Mouse (Mus musculus) thymus, postnatal 25 days (tissue): ENCODE measurements around the gene Mlc1.

ENCODE experiments used
- DNase-seq: peaks from one replicate; pipeline ENCODE4 v3.0.0; 2022

Gene Mlc1

GRCm38 (mm10) chr15:88978281-88979137, at the start of gene Mlc1:
Gene Mlc1, minus strand, starts transcription at chr15:88979007.
- no peak for DNase-seq

- DNase-seq, result no peak
Measured at GRCm38 (mm10) chr15:89020492-89020891, 41.7 kb upstream of the Mlc1 start.

- DNase-seq, result no peak
Measured at GRCm38 (mm10) chr15:89020085-89020484, 41.3 kb upstream of the Mlc1 start.

DNA sequence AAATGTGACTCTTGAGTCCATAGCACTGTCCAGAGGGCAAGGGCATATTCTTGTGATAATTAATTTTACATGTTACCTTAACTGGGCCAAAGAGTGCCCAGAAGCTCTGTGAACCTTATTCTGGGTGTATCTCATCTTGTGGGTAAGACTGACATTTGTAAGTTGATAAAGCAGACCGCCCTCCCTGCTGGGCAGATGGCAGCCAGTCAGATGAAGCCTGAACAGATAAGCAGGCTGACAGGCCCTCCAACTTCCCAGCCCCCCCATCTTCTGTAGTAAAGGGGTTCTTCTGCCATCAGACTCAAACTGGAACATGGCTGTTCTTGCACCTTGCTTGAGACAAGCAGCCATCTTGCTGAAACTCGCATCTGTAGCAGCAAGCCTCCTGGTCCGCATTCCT, 37.9 kb upstream of the Mlc1 start:
- DNase-seq, result no peak

DNA sequence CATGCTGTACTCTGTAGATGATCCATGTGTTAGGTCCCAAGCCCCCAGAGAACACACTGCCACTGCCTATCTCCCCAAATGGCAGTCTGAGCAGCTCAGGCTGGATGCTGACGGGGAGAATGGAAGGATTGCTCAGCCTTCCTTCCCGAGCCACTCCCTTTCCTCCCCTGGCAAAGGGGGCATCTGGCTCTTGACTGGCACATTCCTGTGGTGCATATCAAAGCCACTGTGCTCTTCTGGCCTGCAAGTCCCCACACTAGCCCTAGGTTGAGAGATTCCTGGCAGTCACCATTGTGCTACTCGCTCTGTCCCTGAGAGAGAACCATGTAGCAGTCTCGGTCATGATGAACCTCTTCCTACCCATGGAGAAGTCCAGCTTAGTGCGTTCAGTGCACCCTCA, 29.0 kb upstream of the Mlc1 start:
- no peak for DNase-seq

DNA sequence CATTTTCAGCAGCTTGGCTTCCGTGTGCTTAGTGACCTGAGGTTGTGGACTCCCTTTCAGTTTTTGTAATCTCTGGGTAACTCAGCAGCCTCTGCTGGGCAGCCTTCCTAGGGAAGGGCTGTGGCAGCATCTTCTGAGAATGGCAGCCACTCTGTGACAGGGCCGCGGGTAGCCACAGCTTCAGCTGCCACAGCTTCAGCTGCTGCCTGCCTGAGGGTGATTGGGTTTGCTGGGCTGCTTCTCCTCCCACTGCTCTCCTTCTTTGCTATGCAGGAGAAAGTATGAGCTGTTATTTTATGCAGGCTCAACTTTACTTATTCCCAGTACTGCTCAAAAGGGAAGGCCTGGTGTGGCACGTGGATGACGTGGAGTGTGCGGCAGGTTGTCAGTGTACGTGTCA, 28.2 kb upstream of the Mlc1 start:
- DNase-seq, result no peak

DNA sequence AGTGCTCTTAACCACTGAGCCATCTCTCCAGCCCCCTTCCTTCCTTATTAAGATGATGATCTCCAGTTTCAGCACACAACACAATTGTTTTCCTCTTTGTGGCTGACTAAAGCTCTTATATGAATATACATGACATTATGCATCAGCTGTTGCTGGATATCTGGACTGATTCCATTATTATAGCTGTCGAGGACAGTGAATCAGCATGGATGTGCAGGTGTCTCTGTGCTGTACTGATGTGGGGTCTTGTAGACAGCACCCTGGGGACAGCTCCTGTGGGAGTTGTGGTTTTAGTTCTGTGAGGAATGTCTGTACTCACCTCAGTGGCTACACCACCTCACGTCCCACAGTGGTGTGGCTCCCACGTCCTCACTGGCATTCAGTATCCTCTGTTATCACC, 22.4 kb upstream of the Mlc1 start:
- DNase-seq, result no peak

DNA sequence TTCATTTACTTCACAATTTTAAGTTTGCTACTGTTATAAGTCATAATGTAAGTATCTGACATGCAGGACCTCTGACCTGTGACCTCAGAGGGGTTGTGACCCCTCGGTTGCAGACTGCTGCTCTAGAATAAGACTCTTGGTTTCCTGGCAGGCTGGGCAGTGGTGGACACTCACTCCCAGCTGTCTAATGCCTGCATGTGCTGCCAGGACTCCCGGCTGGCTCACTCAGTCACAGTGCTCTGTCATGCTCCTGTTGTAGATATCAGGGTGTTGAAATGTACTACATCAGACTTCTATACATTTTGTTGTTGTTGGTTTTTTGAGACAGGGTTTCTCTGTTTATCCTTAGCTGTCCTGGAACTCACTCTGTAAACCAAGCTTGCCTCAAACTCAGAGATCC, 21.6 kb upstream of the Mlc1 start:
- DNase-seq, result no peak

- DNase-seq, result no peak
Measured at GRCm38 (mm10) chr15:88999124-88999523, 20.3 kb upstream of the Mlc1 start.

GRCm38 (mm10) chr15:88998636-88999035, 19.8 kb upstream of the Mlc1 start:
- DNase-seq, result no peak

DNA sequence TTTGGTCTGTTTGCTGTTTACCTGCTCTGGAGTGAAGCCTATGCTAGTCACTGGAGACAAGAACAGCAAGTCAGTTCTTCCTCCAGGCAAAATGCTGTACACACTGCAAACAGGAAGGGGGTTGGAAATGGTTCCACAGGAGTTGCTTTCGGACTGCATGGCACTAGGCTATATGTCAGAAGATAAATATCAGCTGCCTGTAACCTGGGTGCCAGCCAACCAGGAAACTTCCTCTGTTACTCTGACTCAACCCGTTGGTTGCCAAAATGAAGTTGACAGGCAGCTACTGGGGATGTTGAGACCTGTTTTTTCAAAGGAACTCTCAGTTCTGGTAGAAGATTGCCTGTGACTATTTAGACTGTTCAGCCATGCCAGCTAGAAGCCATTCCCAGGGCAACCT, 10.4 kb upstream of the Mlc1 start:
- DNase-seq, result no peak

- DNase-seq, result no peak
Measured at GRCm38 (mm10) chr15:88982534-88983079, 3.8 kb upstream of the Mlc1 start, which contains the start of gene Mov10l1. Gene Mov10l1, plus strand, starts transcription at chr15:88982909.

DNA sequence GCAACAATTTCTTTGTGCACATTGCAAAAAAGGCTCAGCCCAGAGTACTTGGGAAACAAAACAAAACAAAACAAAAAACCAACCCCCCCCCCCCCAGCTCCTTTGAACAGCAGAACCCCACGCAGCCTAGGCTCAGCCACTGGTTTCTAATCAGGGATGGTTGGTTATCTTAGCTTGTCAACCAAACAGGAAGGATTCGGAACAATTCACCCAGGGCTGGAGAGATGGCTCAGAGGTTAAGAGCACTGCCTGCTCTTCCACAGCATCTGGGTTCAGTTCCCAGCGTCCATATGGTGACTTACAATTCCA, 285 bp upstream of the Mlc1 start:
- DNase-seq, result no peak

DNA sequence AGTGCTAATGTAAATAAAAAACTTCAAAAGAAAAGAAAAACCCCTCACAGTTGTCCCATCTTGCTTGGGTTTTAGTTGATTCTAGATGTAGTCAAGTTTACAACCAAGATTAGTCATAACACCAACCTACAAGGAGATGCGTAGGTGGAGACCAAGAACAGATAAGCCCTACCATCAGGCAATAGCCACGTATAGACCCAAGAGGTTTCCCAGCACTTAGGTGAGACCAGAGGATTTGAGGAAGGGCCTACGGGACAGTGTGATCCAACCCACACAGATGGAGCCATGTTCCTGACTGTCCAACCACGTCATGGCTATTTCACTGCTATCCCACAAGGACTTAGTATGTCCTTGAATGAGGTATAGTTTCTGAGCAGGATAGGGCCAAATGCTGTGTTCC, 6.5 kb downstream of the Mlc1 start:
- no peak for DNase-seq

- DNase-seq, result no peak
Measured at GRCm38 (mm10) chr15:88964070-88964578, 14.7 kb downstream of the Mlc1 start.

DNA sequence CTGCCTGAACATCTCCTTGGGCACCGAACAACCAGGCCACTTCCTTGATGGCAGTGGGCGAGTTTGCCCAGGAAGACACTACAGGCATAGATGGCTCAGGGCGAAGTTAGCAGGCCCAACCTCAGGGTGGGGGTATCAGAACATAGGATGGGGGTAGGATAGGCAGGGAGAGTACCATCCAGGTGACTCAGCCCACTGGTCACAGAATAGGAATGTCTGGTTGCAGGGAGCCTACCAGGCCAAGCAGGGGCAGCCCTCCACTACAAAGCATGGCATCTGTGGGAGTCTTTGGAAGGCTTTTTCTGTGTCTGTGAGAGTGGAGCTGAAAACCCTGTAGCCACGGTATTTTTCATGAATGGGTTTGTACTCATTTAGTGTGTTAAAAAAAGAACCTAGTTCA, 21.3 kb downstream of the Mlc1 start:
- no peak for DNase-seq

DNA sequence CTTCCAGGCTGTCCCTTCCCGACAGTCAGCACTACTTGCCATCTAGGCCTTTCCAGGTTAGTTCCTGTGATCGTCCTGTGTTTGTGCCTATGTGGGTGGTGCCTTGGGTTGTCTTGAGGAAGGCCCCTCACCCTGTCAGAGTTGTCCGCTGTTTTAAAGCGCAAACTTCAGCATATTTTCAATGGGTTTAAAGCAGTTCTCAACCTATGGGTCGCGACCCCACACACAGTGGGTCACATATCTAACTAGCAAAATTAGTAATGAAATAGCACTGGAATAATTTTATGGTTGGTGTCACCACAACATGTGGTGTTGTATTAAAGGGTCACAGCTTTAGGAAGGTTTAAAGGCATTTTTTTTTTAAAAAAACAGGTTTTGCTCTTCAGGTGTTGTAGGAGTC, 23.5 kb downstream of the Mlc1 start:
- no peak for DNase-seq

GRCm38 (mm10) chr15:88954368-88955072, 24.3 kb downstream of the Mlc1 start, which contains the start of gene Ttll8:
Gene Ttll8, minus strand, starts transcription at chr15:88954418.
- DNase-seq, result no peak

GRCm38 (mm10) chr15:88951246-88951645, 27.6 kb downstream of the Mlc1 start:
- DNase-seq, result no peak

- no peak for DNase-seq
Measured at GRCm38 (mm10) chr15:88946851-88947250, 32.0 kb downstream of the Mlc1 start.

GRCm38 (mm10) chr15:88943896-88944551, 34.8 kb downstream of the Mlc1 start:
- DNase-seq, result no peak

- DNase-seq, result no peak
Measured at GRCm38 (mm10) chr15:88942783-88943182, 36.0 kb downstream of the Mlc1 start.

GRCm38 (mm10) chr15:88937291-88937650, 41.5 kb downstream of the Mlc1 start:
- DNase-seq, result no peak
